Mouse (Mus musculus) lung, postnatal 0 days (tissue): ENCODE measurements at regions not wholly inside any gene's neighbourhood (a gene's known extent, or its start where the extent isn't known, plus 50 kb on each side); places are given as distances from the start of the nearest gene placed in this dataset.

ENCODE experiments used
- ATAC-seq: fragments of 200-750 bp; cut with Nextera tagmentation; 2 replicates; pipeline ENCODE4 v1.8.0; 2017; ENCODE audit warnings: moderate library complexity
- DNase-seq: peaks from one replicate; pipeline ENCODE4 v3.0.0-alpha.2; 2016; ENCODE audit warnings: low spot score
- H3K27ac ChIP-seq: fragments of 300-500 bp; sonication (generic); 2 replicates; pipeline ENCODE4 v1.5.1; 2014; ENCODE audit warnings: antibody characterized with exemption, mild to moderate bottlenecking, low read length, mixed read lengths
- H3K27me3 ChIP-seq: fragments of 300-500 bp; sonication (generic); replicated peaks from 2 replicates; pipeline ENCODE4 v1.6.1; 2014; ENCODE audit warnings: low read length, mixed read lengths; ENCODE audit not compliant: insufficient read depth
- H3K36me3 ChIP-seq: fragments of 300-500 bp; sonication (generic); 2 replicates; pipeline ENCODE4 v1.6.1; 2014; ENCODE audit warnings: low read length, mixed read lengths; ENCODE audit not compliant: insufficient read depth
- H3K4me1 ChIP-seq: fragments of 300-500 bp; sonication (generic); 2 replicates; pipeline ENCODE4 v1.6.1; 2014; ENCODE audit warnings: antibody characterized with exemption, low read depth, low read length, mixed read lengths; ENCODE audit not compliant: insufficient read depth
- H3K4me2 ChIP-seq: fragments of 300-500 bp; sonication (generic); replicated peaks from 2 replicates; pipeline ENCODE4 v1.6.1; 2014; ENCODE audit warnings: low read depth, mild to moderate bottlenecking, low read length, moderate library complexity, mixed read lengths
- H3K4me3 ChIP-seq: fragments of 300-500 bp; sonication (generic); 2 replicates; pipeline ENCODE4 v1.5.1; 2014; ENCODE audit warnings: low read depth, low read length
- H3K9ac ChIP-seq: fragments of 300-500 bp; sonication (generic); replicated peaks from 2 replicates; pipeline ENCODE4 v1.6.1; 2014; ENCODE audit warnings: low read depth, mild to moderate bottlenecking
- H3K9me3 ChIP-seq: fragments of 300-500 bp; sonication (generic); 2 replicates; pipeline ENCODE4 v1.6.1; 2016; ENCODE audit warnings: low read length, mixed read lengths
- CTCF ChIP-seq: IDR thresholded peaks from 2 replicates; pipeline ENCODE4 v1.5.1; 2016; ENCODE audit warnings: antibody characterized with exemption, mild to moderate bottlenecking
- EP300 ChIP-seq: IDR thresholded peaks from 2 replicates; pipeline ENCODE4 v1.6.1; 2016; ENCODE audit warnings: antibody characterized with exemption, mild to moderate bottlenecking, control low read depth
- WGBS: fragments of 180-500 bp; shearing (Covaris S2); extraction: QIAGEN DNeasy Blood & Tissue Kit; methylation state at CpG from one replicate; pipeline ENCODE4 v1.1.7; 2014; 5-methylcytosine and 5-hydroxymethylcytosine counted together

GRCm38 (mm10) chr1:24938303-24939263, 260.2 kb downstream of the Lmbrd1 start:
- no peak for TF ChIP-seq EP300
- TF ChIP-seq CTCF = no peak
- H3K9ac ChIP-seq = no peak overlapping the region
- 52% methylated on average over 3 of the region's 3 CpGs for WGBS

GRCm38 (mm10) chr1:24942757-24943296, 264.4 kb downstream of the Lmbrd1 start:
- Histone ChIP-seq H3K4me3 (no peak overlapping the region), H3K9ac (no peak overlapping the region), H3K36me3 (no peaks in the 10 kb centered on the region), H3K4me2 (no peak overlapping the region), H3K27ac (no peak overlapping the region), H3K9me3 (no peaks in the 10 kb centered on the region), H3K27me3 (no peaks in the 10 kb centered on the region), H3K4me1 (no peaks in the 10 kb centered on the region)
- WGBS = 80% methylated on average over 8 of the region's 8 CpGs
- DNase-seq (no peak), ATAC-seq (no peak)
- no peak for TF ChIP-seq CTCF
- no peak for TF ChIP-seq EP300

More at GRCm38 (mm10) chr1:24938303-24939263, 260.2 kb downstream of the Lmbrd1 start:
- H3K4me2 ChIP-seq = no peak overlapping the region
- no peak for ATAC-seq
- H3K9me3 ChIP-seq = no peaks in the 10 kb centered on the region
- no peak for DNase-seq
- no peaks in the 10 kb centered on the region for H3K36me3 ChIP-seq
- H3K27me3 ChIP-seq = no peaks in the 10 kb centered on the region
- no peak overlapping the region for H3K27ac ChIP-seq
- H3K4me1 ChIP-seq = no peaks in the 10 kb centered on the region
- no peak overlapping the region for H3K4me3 ChIP-seq

GRCm38 (mm10) chr1:24943451-24943850, 265.0 kb downstream of the Lmbrd1 start:
- no peak overlapping the region for H3K9ac ChIP-seq
- H3K9me3 ChIP-seq = no peaks in the 10 kb centered on the region
- WGBS = 39% methylated on average over 2 of the region's 2 CpGs
- no peaks in the 10 kb centered on the region for H3K36me3 ChIP-seq
- DNase-seq = no peak
- no peak overlapping the region for H3K4me3 ChIP-seq
- no peaks in the 10 kb centered on the region for H3K4me1 ChIP-seq
- no peak for ATAC-seq
- TF ChIP-seq CTCF (no peak), EP300 (no peak)
- no peak overlapping the region for H3K27ac ChIP-seq
- H3K27me3 ChIP-seq = no peaks in the 10 kb centered on the region
- no peak overlapping the region for H3K4me2 ChIP-seq

- Histone ChIP-seq H3K4me3 (no peak overlapping the region), H3K36me3 (no peaks in the 10 kb centered on the region), H3K4me2 (no peak overlapping the region), H3K9me3 (no peaks in the 10 kb centered on the region), H3K27me3 (no peaks in the 10 kb centered on the region), H3K4me1 (no peaks in the 10 kb centered on the region), H3K9ac (no peak overlapping the region), H3K27ac (no peak overlapping the region)
- DNase-seq (no peak), ATAC-seq (no peak)
- WGBS = 54% methylated on average over 2 of the region's 2 CpGs
- TF ChIP-seq CTCF = no peak
- no peak for TF ChIP-seq EP300
These were observed 294.3 kb downstream of the Lmbrd1 start for GRCm38 (mm10) chr1:24972681-24973080.

GRCm38 (mm10) chr1:25008456-25009169, 330.2 kb downstream of the Lmbrd1 start:
- Histone ChIP-seq H3K27me3 (no peaks in the 10 kb centered on the region), H3K4me1 (no peaks in the 10 kb centered on the region), H3K4me2 (no peak overlapping the region), H3K27ac (no peak overlapping the region), H3K4me3 (no peak overlapping the region), H3K9me3 (no peaks in the 10 kb centered on the region), H3K36me3 (no peaks in the 10 kb centered on the region), H3K9ac (no peak overlapping the region)
- DNase-seq (peak; percentile 14), ATAC-seq (no peak)
- TF ChIP-seq CTCF (no peak), EP300 (no peak)
- 30% methylated on average over 8 of the region's 8 CpGs for WGBS

GRCm38 (mm10) chr1:25012754-25013153, 334.3 kb downstream of the Lmbrd1 start:
- ATAC-seq = no peak
- WGBS = 62% methylated on average over 1 of the region's 1 CpGs

More at GRCm38 (mm10) chr1:25012754-25013153, 334.3 kb downstream of the Lmbrd1 start:
- Histone ChIP-seq H3K27ac (no peak overlapping the region), H3K9ac (no peak overlapping the region), H3K36me3 (no peaks in the 10 kb centered on the region), H3K4me3 (no peak overlapping the region), H3K9me3 (no peaks in the 10 kb centered on the region), H3K27me3 (no peaks in the 10 kb centered on the region), H3K4me2 (no peak overlapping the region), H3K4me1 (no peaks in the 10 kb centered on the region)
- DNase-seq = no peak
- TF ChIP-seq EP300 = no peak
- no peak for TF ChIP-seq CTCF
